ENCODE assay signal across 23 mouse cellular contexts in genomic region chr10:122629003-122629402, GRCm38 (mm10). TPM values are rescaled to one million over a fixed set of nuclear protein-coding genes. Genes with fewer than 3 reads are reported as not detected.
DNase-seq lines count a peak whose midpoint lies in the region; ATAC-seq and TF ChIP-seq lines count a peak whose summit lies in the region.
"Had no signal": no experiment of that assay in that cellular context is flagged by ENCODE, and none has a peak within 500 bp of the region (broad histone marks: within the 10 kb centered on the region; RNA-seq: fewer than 3 reads in every experiment).

No protein-coding gene starts in this region.

- TF ChIP-seq CTCF in midbrain, postnatal 0 days (IDR thresholded peaks at IDR 0.05) = peak; percentile 25; the same call in 1 of the 2 replicates
- TF ChIP-seq CTCF in kidney, adult 2 months (conservative IDR thresholded peaks at IDR 0.05; ENCODE audit: insufficient read depth, insufficient read length, low read depth, low read length) = no peak

- no peak overlapping the region for H3K27ac ChIP-seq in midbrain, postnatal 0 days (ENCODE audit: low read depth, low read length)
- H3K27ac ChIP-seq in midbrain, embryonic 11.5 days (ENCODE audit: low read depth, low read length) = no peak overlapping the region
- no peak overlapping the region for H3K27ac ChIP-seq in kidney, adult 2 months (ENCODE audit: insufficient read depth, low read depth, low read length)
- H3K27ac ChIP-seq: embryonic facial prominence, embryonic 15.5 days; forebrain, embryonic 15.5 days; hindbrain, embryonic 15.5 days; liver, embryonic 13.5 days; midbrain, embryonic 15.5 days; neural tube, embryonic 15.5 days; stomach, embryonic 15.5 days had no signal

- no peak overlapping the region for H3K9ac ChIP-seq in midbrain, postnatal 0 days (replicated peaks; ENCODE audit: low read length, poor library complexity, severe bottlenecking)
- H3K9ac ChIP-seq in midbrain, embryonic 11.5 days (ENCODE audit: low read length) = no peak overlapping the region
- H3K9ac ChIP-seq: embryonic facial prominence, embryonic 15.5 days; forebrain, embryonic 15.5 days; hindbrain, embryonic 15.5 days; liver, embryonic 13.5 days; lung, embryonic 14.5 days; midbrain, embryonic 15.5 days; neural tube, embryonic 15.5 days; stomach, embryonic 15.5 days had no signal

- H3K9me3 ChIP-seq in midbrain, postnatal 0 days (ENCODE audit: low read length) = no peaks in the 10 kb centered on the region
- no peaks in the 10 kb centered on the region for H3K9me3 ChIP-seq in midbrain, embryonic 11.5 days (ENCODE audit: control insufficient read depth, low read length)
- H3K9me3 ChIP-seq: embryonic facial prominence, embryonic 15.5 days; forebrain, embryonic 15.5 days; hindbrain, embryonic 15.5 days; liver, embryonic 13.5 days; midbrain, embryonic 15.5 days; neural tube, embryonic 15.5 days; stomach, embryonic 15.5 days had no signal

- H3K4me2 ChIP-seq in midbrain, postnatal 0 days (ENCODE audit: low read depth, low read length, poor library complexity, severe bottlenecking) = no peak overlapping the region
- H3K4me2 ChIP-seq in midbrain, embryonic 11.5 days = no peak overlapping the region
- H3K4me2 ChIP-seq: embryonic facial prominence, embryonic 15.5 days; forebrain, embryonic 15.5 days; hindbrain, embryonic 15.5 days; liver, embryonic 13.5 days; lung, embryonic 14.5 days; midbrain, embryonic 15.5 days; neural tube, embryonic 15.5 days; stomach, embryonic 15.5 days had no signal

- no peak overlapping the region for H3K4me3 ChIP-seq in midbrain, postnatal 0 days (ENCODE audit: low read depth, low read length)
- no peak overlapping the region for H3K4me3 ChIP-seq in midbrain, embryonic 11.5 days (ENCODE audit: low read depth, low read length)
- no peak overlapping the region for H3K4me3 ChIP-seq in kidney, adult 2 months (ENCODE audit: insufficient read depth, low read depth, low read length)
- H3K4me3 ChIP-seq: embryonic facial prominence, embryonic 15.5 days; forebrain, embryonic 15.5 days; hindbrain, embryonic 15.5 days; liver, embryonic 13.5 days; midbrain, embryonic 15.5 days; myocyte; neural tube, embryonic 15.5 days; stomach, embryonic 15.5 days had no signal

- ATAC-seq in midbrain, postnatal 0 days (ENCODE audit: low FRiP score) = no peak
- no peak for ATAC-seq in midbrain, embryonic 11.5 days (ENCODE audit: low FRiP score)
- ATAC-seq: forebrain, embryonic 15.5 days; intestine, embryonic 16.5 days; midbrain, embryonic 15.5 days had no signal

- DNase-seq in cerebellum, postnatal 10 days = peak; percentile 19 to 24
- no peak for DNase-seq in cerebellum, postnatal 4 days (ENCODE audit: low spot score in 2 of 2)
- DNase-seq in midbrain, postnatal 0 days (ENCODE audit: low spot score) = no peak
- no peak for DNase-seq in midbrain, embryonic 11.5 days (ENCODE audit: low spot score, missing footprints)
- peak; percentile 23 for DNase-seq in induced T-regulatory cell, adult 2 months (ENCODE audit: low read depth)
- no peak for DNase-seq in kidney, adult 2 months
- DNase-seq in lung, postnatal 10 days = no peak
- DNase-seq: adrenal gland, postnatal 14 days; cerebellum, adult 8-10 months; gastrocnemius, postnatal 36 days; kidney, postnatal 25 days; liver, embryonic 13.5 days; lung, embryonic 14.5 days; lung, postnatal 4 days; right cerebral cortex, adult 18-20 months had no signal

- H3K4me1 ChIP-seq in midbrain, postnatal 0 days (ENCODE audit: insufficient read depth, low read length) = no peaks in the 10 kb centered on the region
- H3K4me1 ChIP-seq in midbrain, embryonic 11.5 days (ENCODE audit: control insufficient read depth, insufficient read depth, low read length) = no peaks in the 10 kb centered on the region
- H3K4me1 ChIP-seq in kidney, adult 2 months (ENCODE audit: control insufficient read depth, insufficient read depth, low read length) = no peaks in the 10 kb centered on the region
- H3K4me1 ChIP-seq: embryonic facial prominence, embryonic 15.5 days; forebrain, embryonic 15.5 days; hindbrain, embryonic 15.5 days; liver, embryonic 13.5 days; midbrain, embryonic 15.5 days; neural tube, embryonic 15.5 days; stomach, embryonic 15.5 days had no signal

- no peaks in the 10 kb centered on the region for H3K36me3 ChIP-seq in midbrain, postnatal 0 days (ENCODE audit: insufficient read depth, low read length)
- H3K36me3 ChIP-seq in midbrain, embryonic 11.5 days (ENCODE audit: control insufficient read depth, insufficient read depth, low read length) = no peaks in the 10 kb centered on the region
- no peaks in the 10 kb centered on the region for H3K36me3 ChIP-seq in kidney, adult 2 months (ENCODE audit: control insufficient read depth, insufficient read depth, low read length)
- H3K36me3 ChIP-seq: embryonic facial prominence, embryonic 15.5 days; forebrain, embryonic 15.5 days; hindbrain, embryonic 15.5 days; liver, embryonic 13.5 days; midbrain, embryonic 15.5 days; neural tube, embryonic 15.5 days; stomach, embryonic 15.5 days had no signal

- TF ChIP-seq POLR2A in kidney, adult 2 months (IDR thresholded peaks at IDR 0.05; ENCODE audit: low read depth, low read length) = no peak

- 67% methylated on average over 4 of the region's 4 CpGs for WGBS in midbrain, postnatal 0 days
- 69% methylated on average over 4 of the region's 4 CpGs for WGBS in midbrain, embryonic 11.5 days
- 73% methylated on average over 4 of the region's 4 CpGs for WGBS in kidney, adult 2 months

- H3K27me3 ChIP-seq in midbrain, postnatal 0 days (ENCODE audit: insufficient read depth, low read length) = no peaks in the 10 kb centered on the region
- no peaks in the 10 kb centered on the region for H3K27me3 ChIP-seq in midbrain, embryonic 11.5 days (ENCODE audit: control insufficient read depth, insufficient read depth, low read length)
- no peaks in the 10 kb centered on the region for H3K27me3 ChIP-seq in kidney, adult 2 months (replicated peaks; ENCODE audit: control insufficient read depth, insufficient read depth, low read length)
- H3K27me3 ChIP-seq: embryonic facial prominence, embryonic 15.5 days; forebrain, embryonic 15.5 days; hindbrain, embryonic 15.5 days; liver, embryonic 13.5 days; midbrain, embryonic 15.5 days; neural tube, embryonic 15.5 days; stomach, embryonic 15.5 days had no signal

RNA-seq across cellular contexts. Expression of gene Ppm1h, which starts 49.6 kb away (rescaled TPM):
- 34.8 and 42.8 TPM in 2 replicates for total RNA-seq in midbrain, postnatal 0 days (2014; rRNA removed)
- polyA plus RNA-seq in midbrain, postnatal 0 days (2015; fragmentation: Nextera tagmentation; extraction: Ambion mirVana) = 25.9 and 28.0 TPM in 2 replicates
- 5.4 and 5.9 TPM in 2 replicates for polyA plus RNA-seq in midbrain, embryonic 11.5 days (2014; fragmentation: Nextera tagmentation; extraction: Ambion mirVana)
- polyA plus RNA-seq in kidney, adult 2 months (2012; rRNA removed) = 27.1 and 29.2 TPM in 2 replicates

Comparison
In these comparisons a context has a peak if more than half of its experiments do, and no peak if none do; other contexts are left out.
1. DNase-seq: peak in cerebellum, postnatal 10 days (2 of 2) and induced T-regulatory cell, adult 2 months (single experiment); none in cerebellum, postnatal 4 days (0 of 2), midbrain, postnatal 0 days (single experiment), midbrain, embryonic 11.5 days (single experiment), kidney, adult 2 months (single experiment) and lung, postnatal 10 days (single experiment).